Mouse (Mus musculus): Measurements from ENCODE around the gene Tiparp.

Gene Tiparp

GRCm38 (mm10) chr3:65585291-65585690, 57.1 kb downstream of the Tiparp start:
- DNase-seq: no peak

- DNase-seq: no peak
Measured at GRCm38 (mm10) chr3:65585823-65586482, 57.7 kb downstream of the Tiparp start.

GRCm38 (mm10) chr3:65586483-65586905, 58.3 kb downstream of the Tiparp start:
- DNase-seq: peak; percentile 11

- no peak for DNase-seq
Measured at GRCm38 (mm10) chr3:65586966-65587365, 58.8 kb downstream of the Tiparp start.

- DNase-seq: no peak
Measured at GRCm38 (mm10) chr3:65588424-65588823, 60.2 kb downstream of the Tiparp start.

DNA sequence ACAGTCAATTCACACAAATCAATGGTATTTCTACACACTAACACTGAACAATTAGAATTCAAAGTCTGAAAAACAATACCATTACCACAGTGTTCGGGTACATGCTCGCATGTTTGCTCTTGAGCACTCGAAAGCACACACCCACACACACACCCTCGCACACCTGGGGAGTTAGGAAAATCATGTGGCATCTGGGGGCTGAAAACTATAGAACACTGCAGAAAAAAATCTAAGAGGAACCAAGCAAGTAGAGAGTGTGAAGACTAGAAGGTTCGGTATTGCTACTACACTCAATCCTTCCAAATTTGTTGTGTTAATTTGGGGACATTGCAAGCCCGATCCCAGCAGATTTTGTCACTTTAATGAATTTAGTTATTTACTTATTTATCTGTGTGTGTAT, 64.6 kb downstream of the Tiparp start:
- DNase-seq: no peak

- DNase-seq: no peak
Measured at GRCm38 (mm10) chr3:65594493-65594892, 66.3 kb downstream of the Tiparp start.

GRCm38 (mm10) chr3:65595196-65595595, 67.0 kb downstream of the Tiparp start:
- DNase-seq: no peak

- no peak for DNase-seq
Measured at GRCm38 (mm10) chr3:65598071-65598830, 70.0 kb downstream of the Tiparp start.

- no peak for DNase-seq
Measured at GRCm38 (mm10) chr3:65599151-65599550, 70.9 kb downstream of the Tiparp start.

GRCm38 (mm10) chr3:65601291-65602050, 73.3 kb downstream of the Tiparp start:
- no peak for DNase-seq

DNA sequence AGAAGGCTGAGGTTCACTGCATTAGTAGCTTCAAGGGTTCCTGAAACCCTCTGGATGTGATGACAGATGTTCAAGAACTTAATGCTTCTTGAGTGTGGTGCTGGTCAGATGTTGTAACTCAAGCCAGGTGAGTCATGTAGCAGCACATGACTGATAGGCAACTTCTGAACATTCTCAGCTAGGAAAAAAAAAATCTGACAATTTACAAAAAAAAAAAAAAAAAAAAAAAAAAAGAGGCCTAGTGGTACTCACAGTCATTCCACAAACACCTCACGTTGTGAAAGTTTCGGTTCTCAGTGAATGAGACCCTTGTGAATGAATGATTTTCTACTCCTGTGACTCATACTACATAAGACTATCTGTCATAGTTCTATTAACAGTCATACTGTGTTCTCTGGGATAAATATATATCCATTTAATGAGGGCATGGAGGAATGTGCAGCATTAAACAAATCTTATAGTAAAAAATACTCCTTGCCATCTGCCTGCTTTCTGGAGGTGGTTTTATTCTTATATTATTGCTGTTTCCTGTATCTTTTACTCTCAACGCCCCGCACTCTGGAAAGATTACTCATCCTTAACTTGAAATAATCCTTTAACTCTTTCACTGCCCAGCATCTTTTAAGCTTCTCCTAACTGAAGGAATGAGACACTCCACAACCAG, 75.3 kb downstream of the Tiparp start:
- no peak for DNase-seq
